Mouse (Mus musculus): ENCODE results near the gene Sh3gl2.

Gene Sh3gl2

GRCm38 (mm10) chr4:85585426-85585825 is 380.5 kb downstream of the Sh3gl2 start:
- DNase-seq (ENCODE audit: extremely low read depth, insufficient read length, low spot score), result no peak

- no peak for DNase-seq (ENCODE audit: extremely low read depth, insufficient read length, low spot score)
These were observed 384.0 kb downstream of the Sh3gl2 start for GRCm38 (mm10) chr4:85588928-85589327.

DNA sequence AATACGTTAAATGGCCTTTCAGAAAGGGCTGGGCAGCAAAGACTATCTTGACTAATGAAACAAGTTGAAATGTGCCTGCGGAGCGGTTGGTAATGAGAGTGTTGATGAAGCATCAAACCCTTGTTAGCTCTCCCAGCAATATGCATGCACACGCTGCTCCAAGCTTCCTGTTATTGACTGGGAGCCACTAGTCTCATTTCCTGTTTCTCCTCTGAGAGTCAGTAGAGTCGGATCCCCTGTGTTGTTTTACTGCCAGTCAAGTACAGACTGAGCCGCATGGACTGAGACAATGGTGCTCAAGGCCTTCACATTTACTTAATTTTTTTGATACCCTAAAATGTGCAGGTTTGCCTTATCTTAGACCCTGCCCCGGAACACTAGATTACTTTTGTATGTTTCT is 386.1 kb downstream of the Sh3gl2 start:
- no peak for DNase-seq (ENCODE audit: extremely low read depth, insufficient read length, low spot score)

- DNase-seq (ENCODE audit: extremely low read depth, insufficient read length, low spot score), result no peak
These were observed 389.2 kb downstream of the Sh3gl2 start for GRCm38 (mm10) chr4:85594159-85594558.

GRCm38 (mm10) chr4:85613331-85613730 is 408.4 kb downstream of the Sh3gl2 start:
- no peak for DNase-seq (ENCODE audit: extremely low read depth, insufficient read length, low spot score)

DNA sequence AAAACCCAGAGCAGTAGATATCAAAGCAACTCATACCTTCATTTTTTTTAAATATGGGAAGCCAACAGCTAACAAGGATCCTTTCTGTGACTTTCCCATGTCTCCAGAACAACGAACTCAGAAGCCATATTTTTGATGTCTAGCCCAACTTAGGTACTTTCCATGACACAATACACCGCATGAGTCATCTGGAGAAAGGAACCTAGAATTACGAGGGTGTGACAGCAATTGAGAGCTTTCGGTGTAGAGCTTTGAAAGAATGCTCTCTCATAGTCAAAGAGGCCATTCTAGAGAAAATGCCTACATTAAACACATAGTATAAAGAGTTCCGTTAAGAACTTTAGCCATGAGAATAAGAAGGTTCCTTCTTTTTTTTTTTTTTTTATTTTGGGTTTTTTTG is 413.8 kb downstream of the Sh3gl2 start:
- no peak for DNase-seq (ENCODE audit: extremely low read depth, insufficient read length, low spot score)

- DNase-seq (ENCODE audit: extremely low read depth, insufficient read length, low spot score), result no peak
These were observed 414.3 kb downstream of the Sh3gl2 start for GRCm38 (mm10) chr4:85619261-85619660.

DNA sequence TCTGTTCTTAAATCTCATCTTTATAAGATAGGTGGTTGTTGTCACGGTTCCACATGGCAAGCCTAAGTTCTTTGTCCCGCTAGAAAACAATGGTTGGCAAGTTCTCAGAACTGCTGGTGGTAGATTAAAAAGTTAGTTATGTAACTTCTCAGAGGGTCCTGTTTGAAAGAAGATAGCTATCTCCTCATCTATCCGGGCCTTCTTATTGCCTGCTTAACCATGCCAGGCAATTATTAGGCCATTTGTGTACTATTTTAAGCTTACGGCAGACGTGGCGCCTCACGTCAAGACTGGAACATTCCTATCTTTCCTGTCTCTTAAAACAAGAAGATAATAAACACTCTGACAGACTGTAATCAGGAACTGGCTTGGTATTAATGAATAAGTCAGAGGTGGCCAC is 424.5 kb downstream of the Sh3gl2 start:
- no peak for DNase-seq (ENCODE audit: extremely low read depth, insufficient read length, low spot score)

GRCm38 (mm10) chr4:85669271-85669670 is 464.3 kb downstream of the Sh3gl2 start:
- no peak for DNase-seq (ENCODE audit: extremely low read depth, insufficient read length, low spot score)

GRCm38 (mm10) chr4:85669735-85670134 is 464.8 kb downstream of the Sh3gl2 start:
- no peak for DNase-seq (ENCODE audit: extremely low read depth, insufficient read length, low spot score)

DNA sequence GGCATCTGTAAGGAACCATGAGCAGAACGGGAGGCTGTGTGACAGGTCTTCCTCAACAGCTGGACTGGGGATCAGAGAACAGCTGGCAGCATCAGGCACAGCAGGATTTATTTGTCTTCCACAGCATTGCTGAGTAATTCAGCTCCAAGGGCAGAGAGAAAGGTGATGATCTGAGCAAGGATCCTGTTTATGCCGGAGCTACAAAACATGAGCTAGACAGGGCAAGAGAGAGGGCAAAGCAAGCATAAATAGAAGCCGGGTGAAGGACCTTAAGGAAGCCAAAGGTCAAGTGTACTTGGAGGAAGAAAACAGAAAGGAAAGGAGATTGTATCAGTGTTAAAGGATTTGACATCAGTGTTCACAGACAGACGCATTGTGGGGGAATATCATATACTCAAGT is 467.4 kb downstream of the Sh3gl2 start:
- no peak for DNase-seq (ENCODE audit: extremely low read depth, insufficient read length, low spot score)

GRCm38 (mm10) chr4:85677621-85678020 is 472.7 kb downstream of the Sh3gl2 start:
- DNase-seq (ENCODE audit: extremely low read depth, insufficient read length, low spot score), result no peak

- no peak for DNase-seq (ENCODE audit: extremely low read depth, insufficient read length, low spot score)
These were observed 481.2 kb downstream of the Sh3gl2 start for GRCm38 (mm10) chr4:85686160-85686559.

Data from 3134 (cell line).